Mouse (Mus musculus) limb, embryonic 10.5 days (tissue): ENCODE measurements around the gene Nkiras2. TPM values are rescaled to one million over a fixed set of nuclear protein-coding genes. Genes with fewer than 3 reads are reported as not detected.
"Not testable (repeated sequence)": the region's sequence is repeated elsewhere in the genome, so short reads cannot be mapped to it uniquely, and the experiment has no call there.

Experiments
- DNase-seq: peaks from one replicate; pipeline ENCODE4 v3.0.0-alpha.2; 2017; ENCODE audit warnings: low spot score
- H3K27ac ChIP-seq: fragments of 300-500 bp; sonication (generic); 2 replicates; pipeline ENCODE4 v1.5.1; 2016; ENCODE audit warnings: mild to moderate bottlenecking
- H3K27me3 ChIP-seq: fragments of 300-500 bp; sonication (generic); 2 replicates; pipeline ENCODE4 v1.6.1; 2016; ENCODE audit warnings: low read depth, mild to moderate bottlenecking; ENCODE audit not compliant: poor library complexity, severe bottlenecking
- H3K36me3 ChIP-seq: fragments of 300-500 bp; sonication (generic); 2 replicates; pipeline ENCODE4 v1.6.1; 2016; ENCODE audit warnings: mild to moderate bottlenecking, moderate library complexity
- H3K4me1 ChIP-seq: fragments of 300-500 bp; sonication (generic); 2 replicates; pipeline ENCODE4 v1.6.1; 2016
- H3K4me3 ChIP-seq: fragments of 300-500 bp; sonication (generic); 2 replicates; pipeline ENCODE4 v1.5.1; 2016; ENCODE audit warnings: mild to moderate bottlenecking, moderate library complexity
- H3K9me3 ChIP-seq: fragments of 300-500 bp; sonication (generic); replicated peaks from 2 replicates; pipeline ENCODE4 v1.6.1; 2016; ENCODE audit warnings: mild to moderate bottlenecking
- WGBS: fragments of 180-500 bp; shearing (Covaris S2); methylation state at CpG from one replicate; pipeline ENCODE4 v1.1.7; 2016; 5-methylcytosine and 5-hydroxymethylcytosine counted together
- polyA plus RNA-seq: library from polyadenylated mRNA; unstranded; fragments of >200 nt; fragmentation: Nextera tagmentation; extraction: Ambion mirVana; gene quantifications from 2 replicates; pipeline ENCODE4 v1.2.1, GENCODE M21; 2016

Gene Nkiras2
- polyA plus RNA-seq, 1 experiment from 2014 or later: 95.5 TPM

- peaks cover 57% of the 10 kb centered on the region for H3K27me3 ChIP-seq
- 27% methylated on average over 3 of the region's 3 CpGs for WGBS
- DNase-seq: no peak
Observed at GRCm38 (mm10) chr11:100651748-100652147, 32.7 kb downstream of the Nkiras2 start.

GRCm38 (mm10) chr11:100655589-100655988, 36.5 kb downstream of the Nkiras2 start:
- H3K27ac ChIP-seq, H3K9me3 ChIP-seq, H3K36me3 ChIP-seq, H3K4me3 ChIP-seq, DNase-seq: not testable (repeated sequence)
- Histone ChIP-seq H3K4me1 (peaks cover 19% of the 10 kb centered on the region), H3K27me3 (peaks cover 35% of the 10 kb centered on the region)
- WGBS: 54% methylated on average over 3 of the region's 3 CpGs

More at GRCm38 (mm10) chr11:100651748-100652147, 32.7 kb downstream of the Nkiras2 start:
- H3K4me1 ChIP-seq: peaks cover 12% of the 10 kb centered on the region
- H3K27ac ChIP-seq: no peak overlapping the region
- H3K36me3 ChIP-seq: no peaks in the 10 kb centered on the region
- H3K9me3 ChIP-seq: no peaks in the 10 kb centered on the region
- no peak overlapping the region for H3K4me3 ChIP-seq

GRCm38 (mm10) chr11:100656458-100656857, 37.4 kb downstream of the Nkiras2 start:
- no peak for DNase-seq
- Histone ChIP-seq H3K4me3 (no peak overlapping the region), H3K36me3 (no peaks in the 10 kb centered on the region), H3K27me3 (peaks cover 26% of the 10 kb centered on the region), H3K4me1 (peaks cover 17% of the 10 kb centered on the region), H3K27ac (peak overlapping the region; percentile 38; the same call in 1 of the 2 replicates), H3K9me3 (no peaks in the 10 kb centered on the region)
- WGBS: 6% methylated on average over 6 of the region's 6 CpGs

GRCm38 (mm10) chr11:100659806-100660205, 40.8 kb downstream of the Nkiras2 start:
- H3K27me3 ChIP-seq: peaks cover 8% of the 10 kb centered on the region; the same call in 1 of the 2 replicates
- no peak overlapping the region for H3K4me3 ChIP-seq
- peaks cover 15% of the 10 kb centered on the region for H3K4me1 ChIP-seq
- 83% methylated on average over 10 of the region's 10 CpGs for WGBS
- no peak for DNase-seq
- no peak overlapping the region for H3K27ac ChIP-seq
- H3K36me3 ChIP-seq: no peaks in the 10 kb centered on the region
- H3K9me3 ChIP-seq: no peaks in the 10 kb centered on the region

GRCm38 (mm10) chr11:100671049-100671448, 52.0 kb downstream of the Nkiras2 start:
- no peaks in the 10 kb centered on the region for H3K9me3 ChIP-seq
- no peak overlapping the region for H3K4me3 ChIP-seq
- DNase-seq: no peak
- no peaks in the 10 kb centered on the region for H3K36me3 ChIP-seq
- peaks cover 45% of the 10 kb centered on the region for H3K27me3 ChIP-seq
- peaks cover 15% of the 10 kb centered on the region for H3K4me1 ChIP-seq
- 82% methylated on average over 1 of the region's 1 CpGs for WGBS
- H3K27ac ChIP-seq: no peak overlapping the region

- Histone ChIP-seq H3K9me3 (no peaks in the 10 kb centered on the region), H3K4me3 (no peak overlapping the region), H3K27ac (no peak overlapping the region), H3K4me1 (peaks cover 15% of the 10 kb centered on the region), H3K27me3 (peaks cover 45% of the 10 kb centered on the region), H3K36me3 (no peaks in the 10 kb centered on the region)
- DNase-seq: no peak
- 73% methylated on average over 2 of the region's 2 CpGs for WGBS
Observed at GRCm38 (mm10) chr11:100671956-100672355, 52.9 kb downstream of the Nkiras2 start.

- WGBS: 2% methylated on average over 23 of the region's 23 CpGs
- DNase-seq: peak; percentile 69
Observed at GRCm38 (mm10) chr11:100673169-100673568, 54.1 kb downstream of the Nkiras2 start.

More at GRCm38 (mm10) chr11:100673169-100673568, 54.1 kb downstream of the Nkiras2 start:
- H3K9me3 ChIP-seq: no peaks in the 10 kb centered on the region
- H3K27me3 ChIP-seq: peaks cover 54% of the 10 kb centered on the region
- peak overlapping the region; percentile 63 for H3K27ac ChIP-seq
- peak overlapping the region; percentile 33 for H3K4me3 ChIP-seq
- peaks cover 24% of the 10 kb centered on the region for H3K4me1 ChIP-seq
- no peaks in the 10 kb centered on the region for H3K36me3 ChIP-seq

Other genes with a start within 250 kb of the Nkiras2 start
- gene Jup, start 221.5 kb upstream of the Nkiras2 start, polyA plus RNA-seq: 35.6 and 41.8 TPM in 2 replicates
- gene P3h4, start 204.4 kb upstream of the Nkiras2 start, polyA plus RNA-seq: 33.9 and 45.3 TPM in 2 replicates
- gene Fkbp10, start 203.5 kb upstream of the Nkiras2 start, polyA plus RNA-seq: 67.6 and 89.5 TPM in 2 replicates
- gene Nt5c3b, start 177.4 kb upstream of the Nkiras2 start, polyA plus RNA-seq: 149 and 173 TPM in 2 replicates
- 0.63 and 0.69 TPM in 2 replicates for gene Klhl10, start 177.3 kb upstream of the Nkiras2 start, polyA plus RNA-seq
- gene Klhl11, start 146.5 kb upstream of the Nkiras2 start, polyA plus RNA-seq: 7.9 and 10.4 TPM in 2 replicates
- 260 and 263 TPM in 2 replicates for gene Acly, start 91.2 kb upstream of the Nkiras2 start, polyA plus RNA-seq
- 1.1 and 1.2 TPM in 2 replicates for gene Ttc25, start 73.6 kb upstream of the Nkiras2 start, polyA plus RNA-seq
- gene Cnp, start 44.3 kb upstream of the Nkiras2 start, polyA plus RNA-seq: 13.1 and 23.0 TPM in 2 replicates
- 256 and 281 TPM in 2 replicates for gene Dnajc7, start 924 bp downstream of the Nkiras2 start, polyA plus RNA-seq
- 0.15 and 0.16 TPM in 2 replicates for gene Zfp385c, start 73.2 kb downstream of the Nkiras2 start, polyA plus RNA-seq
- 3.1 and 4.4 TPM in 2 replicates for gene Dhx58, start 85.0 kb downstream of the Nkiras2 start, polyA plus RNA-seq
- gene Kat2a, start 93.2 kb downstream of the Nkiras2 start, polyA plus RNA-seq: 77.2 and 87.7 TPM in 2 replicates
- 0.31 and 0.56 TPM in 2 replicates for gene Hspb9, start 94.6 kb downstream of the Nkiras2 start, polyA plus RNA-seq
- gene Rab5c, start 119.0 kb downstream of the Nkiras2 start, polyA plus RNA-seq: 13.1 and 16.8 TPM in 2 replicates
- not detected in 2 replicates for gene Kcnh4, start 140.7 kb downstream of the Nkiras2 start, polyA plus RNA-seq
- gene Hcrt, start 143.7 kb downstream of the Nkiras2 start, polyA plus RNA-seq: not detected in 2 replicates
- 3.5 and 4.3 TPM in 2 replicates for gene Ghdc, start 151.7 kb downstream of the Nkiras2 start, polyA plus RNA-seq
- 15.4 and 15.6 TPM in 2 replicates for gene Stat5b, start 231.5 kb downstream of the Nkiras2 start, polyA plus RNA-seq
- 2.1 and 2.7 TPM in 2 replicates for gene Stat5a, start 240.1 kb downstream of the Nkiras2 start, polyA plus RNA-seq